Mouse (Mus musculus): Measurements from ENCODE around the gene U90926.

DNA sequence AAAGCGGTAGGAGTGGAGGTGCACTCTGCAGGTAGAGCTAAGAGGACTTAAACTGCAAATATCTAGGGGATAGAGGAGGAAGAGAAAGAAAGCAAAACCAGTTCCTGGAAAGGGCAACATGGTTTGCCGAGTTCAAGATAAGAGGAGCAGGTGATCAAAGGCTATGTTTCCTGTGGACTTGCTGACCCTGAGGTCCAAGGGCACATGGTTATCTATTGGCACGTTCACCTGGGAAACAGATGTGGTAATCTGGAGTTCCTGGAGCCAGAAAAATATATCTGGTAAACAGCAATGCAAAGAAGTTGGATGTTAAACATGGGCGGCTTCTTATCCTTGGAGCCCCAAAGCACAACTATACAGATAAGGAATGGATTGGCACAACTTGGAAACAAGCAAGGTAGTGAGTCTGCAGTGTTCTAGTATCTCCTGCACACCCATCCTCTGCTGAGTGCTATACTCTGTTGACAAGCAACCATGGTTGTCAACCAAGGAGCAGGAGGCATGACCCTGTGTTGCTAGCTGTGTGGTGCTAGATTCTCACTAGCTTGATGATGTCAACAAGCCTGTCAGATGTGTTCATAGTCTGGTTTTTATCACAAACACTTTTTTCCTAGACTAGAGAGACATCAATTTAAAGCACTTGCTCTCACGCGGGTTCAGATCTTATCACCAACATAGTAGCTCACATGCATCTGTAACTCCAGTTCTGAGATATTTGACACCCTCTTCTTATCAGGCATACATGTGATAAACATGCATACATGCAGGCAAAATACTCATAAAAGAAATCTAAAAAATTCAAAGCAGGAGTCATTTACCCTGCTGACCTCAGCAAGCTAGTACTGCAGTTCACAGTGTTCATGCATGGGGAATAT lies 10.8 kb downstream of the U90926 start:
- TF ChIP-seq CTCF (IDR thresholded peaks at IDR 0.05; ENCODE audit: borderline replicate concordance, extremely low read depth, insufficient read depth, insufficient read length), result no peak
- no peak for TF ChIP-seq POLR2A (IDR thresholded peaks at IDR 0.05; ENCODE audit: borderline replicate concordance, extremely low read depth, insufficient read depth, insufficient read length, poor library complexity, severe bottlenecking)

Measured in brain, embryonic 14.5 days (tissue).